Mouse (Mus musculus) ovary, adult 18-20 months (tissue): Measurements from ENCODE around the gene Imp3.

Source experiments
- DNase-seq: peaks from one replicate; pipeline ENCODE4 v3.0.0; 2022; ENCODE audit warnings: low spot score, mixed read lengths

Imp3 gene

DNA sequence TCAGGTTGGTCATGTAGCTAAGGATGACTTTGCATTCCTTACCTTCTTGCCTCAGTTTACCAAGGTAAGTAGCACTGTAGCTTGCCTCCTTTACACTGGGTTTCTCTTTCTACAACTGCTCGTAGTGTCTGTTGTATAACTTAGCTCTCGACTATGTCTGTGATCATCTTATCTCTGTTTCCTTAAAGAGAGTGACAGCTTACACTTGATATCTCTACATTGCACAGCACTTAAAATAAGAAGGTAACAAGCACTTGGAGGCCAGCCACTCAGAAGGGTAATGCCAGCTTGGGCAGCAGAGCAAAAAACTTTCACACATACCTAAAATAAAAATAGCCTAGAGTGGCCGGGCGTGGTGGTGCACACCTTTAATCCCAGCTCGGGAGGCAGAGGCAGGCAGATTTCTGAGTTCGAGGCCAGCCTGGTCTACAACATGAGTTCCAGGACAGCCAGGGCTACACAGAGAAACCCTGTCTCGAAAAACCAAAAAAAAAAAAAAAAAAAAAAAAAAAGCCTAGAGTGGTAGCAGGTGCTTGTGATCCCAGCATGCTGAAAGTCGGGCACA, 36.8 kb downstream of the Imp3 start:
- no peak for DNase-seq

DNA sequence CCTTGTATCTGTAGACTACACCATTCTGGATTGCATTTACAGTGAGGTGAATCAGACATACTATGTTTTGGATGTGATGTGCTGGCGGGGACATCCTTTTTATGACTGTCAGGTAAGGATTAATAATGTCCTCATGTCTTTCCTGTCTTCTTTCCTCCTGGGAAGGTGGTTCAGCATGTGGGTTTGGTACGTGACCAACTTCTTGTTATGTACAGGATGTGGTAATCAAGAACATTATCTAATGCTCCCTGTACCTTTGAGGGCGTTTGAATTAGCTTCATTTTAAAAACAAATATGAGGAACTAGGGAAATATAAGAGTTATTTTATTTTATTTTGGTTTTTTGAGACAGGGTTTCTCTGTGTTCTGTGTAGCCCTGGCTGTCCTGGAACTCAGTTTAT, 37.9 kb downstream of the Imp3 start:
- DNase-seq: no peak

DNA sequence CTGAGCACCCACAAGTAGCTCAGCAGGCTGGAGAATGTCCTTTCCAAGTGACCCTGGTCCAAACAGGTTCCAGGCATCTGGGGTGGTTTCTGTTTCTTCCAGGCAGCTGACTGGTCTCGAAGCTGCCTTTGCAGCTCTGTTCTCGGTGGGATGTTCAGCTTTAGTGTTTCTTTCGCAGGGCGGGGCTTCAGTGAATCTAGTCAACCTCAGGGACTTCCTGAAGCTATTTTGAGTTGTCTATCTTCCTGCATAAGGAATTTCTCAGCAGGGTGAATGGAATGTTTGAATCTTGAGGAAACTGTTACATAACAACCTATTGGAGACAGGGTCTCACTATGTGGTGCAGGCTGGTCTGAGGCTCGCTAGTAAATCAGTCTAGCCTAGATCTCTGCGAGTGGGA, 42.9 kb downstream of the Imp3 start:
- no peak for DNase-seq

- no peak for DNase-seq
Observed at GRCm38 (mm10) chr9:56981502-56981901, 44.2 kb downstream of the Imp3 start.
